Mouse (Mus musculus): Measurements from ENCODE around the gene Klk11.

Klk11 gene

DNA sequence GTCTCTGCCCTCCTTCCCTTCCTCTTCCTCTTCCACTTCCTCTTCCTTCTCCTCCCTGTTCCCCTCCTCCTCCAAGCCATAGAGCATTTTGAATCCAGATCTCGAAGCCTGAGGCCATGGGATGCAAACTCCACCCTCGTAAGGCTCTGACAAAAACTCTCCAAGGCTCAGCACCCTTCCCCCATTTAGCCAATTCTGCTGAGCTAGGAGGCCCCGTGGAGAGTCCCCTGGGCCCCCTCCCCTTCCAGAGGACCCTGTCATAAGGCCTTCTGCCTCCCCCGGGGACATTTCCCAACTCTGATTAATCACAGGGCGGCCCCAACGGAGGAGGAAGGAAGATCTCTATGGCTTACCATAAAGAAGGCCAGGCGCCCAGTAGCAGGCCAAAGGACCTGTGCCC lies 17.2 kb downstream of the Klk11 start, which contains the start of gene Klk9:
TSS of gene Klk9 (plus strand) at position 301 of the 400 bp plus-strand sequence.
- DNase-seq (ENCODE audit: extremely low read depth, low read depth): no peak

GRCm38 (mm10) chr7:43796355-43796754 lies 22.0 kb downstream of the Klk11 start:
- no peak for DNase-seq (ENCODE audit: extremely low read depth, low read depth)

DNA sequence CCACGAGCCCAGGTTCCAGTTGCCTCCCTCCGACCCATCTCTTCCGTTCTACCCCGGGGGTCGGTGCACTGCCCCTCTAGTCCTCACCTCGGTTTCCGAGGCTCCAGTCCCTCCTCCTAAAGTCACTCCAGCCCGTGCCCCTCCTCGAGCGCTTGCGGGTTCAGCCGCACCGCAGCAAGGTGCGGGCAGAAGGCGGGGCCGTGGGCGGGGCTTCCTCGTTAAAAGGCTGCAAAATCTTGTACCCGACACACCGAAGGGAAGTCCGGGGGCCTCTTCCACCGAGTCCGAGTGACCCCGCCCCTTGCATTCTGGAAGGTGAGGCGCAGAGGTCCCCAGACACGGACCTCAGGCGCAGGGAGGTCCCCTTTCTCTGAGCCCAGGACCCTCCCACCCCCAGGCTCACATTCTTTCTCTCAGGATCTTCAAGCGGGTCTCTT lies 22.9 kb downstream of the Klk11 start, which contains the start of gene Klk8:
TSS of gene Klk8 (plus strand) at position 245 of the 437 bp plus-strand sequence.
- DNase-seq (ENCODE audit: extremely low read depth, low read depth): no peak

- DNase-seq (ENCODE audit: extremely low read depth, low read depth): no peak
These were observed 23.5 kb downstream of the Klk11 start for GRCm38 (mm10) chr7:43797844-43798462.

- no peak for DNase-seq (ENCODE audit: extremely low read depth, low read depth)
These were observed 25.5 kb downstream of the Klk11 start for GRCm38 (mm10) chr7:43799876-43800275.

GRCm38 (mm10) chr7:43810994-43811393 lies 36.6 kb downstream of the Klk11 start, which contains the start of gene Klk7:
Klk7 (plus strand) TSS chr7:43811294.
- DNase-seq (ENCODE audit: extremely low read depth, low read depth): no peak

DNA sequence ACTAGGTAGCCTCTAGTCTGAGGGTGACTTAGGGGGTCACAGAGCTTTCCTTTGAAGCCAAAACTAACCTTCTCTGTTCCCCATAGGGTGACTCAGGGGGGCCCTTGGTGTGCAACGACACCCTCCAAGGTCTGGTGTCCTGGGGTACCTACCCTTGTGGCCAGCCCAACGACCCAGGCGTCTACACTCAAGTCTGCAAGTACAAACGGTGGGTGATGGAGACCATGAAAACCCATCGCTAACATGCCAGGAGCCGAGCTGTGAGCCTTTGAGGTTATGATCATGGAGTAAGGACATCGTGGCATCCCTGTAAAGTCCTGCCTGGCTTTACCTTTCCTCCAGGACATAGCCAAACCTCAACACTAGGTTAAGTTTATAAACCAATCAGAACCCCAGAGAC lies 40.8 kb downstream of the Klk11 start:
- no peak for DNase-seq (ENCODE audit: extremely low read depth, low read depth)

GRCm38 (mm10) chr7:43816746-43817145 lies 42.3 kb downstream of the Klk11 start:
- DNase-seq (ENCODE audit: extremely low read depth, low read depth): no peak

GRCm38 (mm10) chr7:43821581-43821980 lies 47.2 kb downstream of the Klk11 start:
- no peak for DNase-seq (ENCODE audit: extremely low read depth, low read depth)

- no peak for DNase-seq (ENCODE audit: extremely low read depth, low read depth)
These were observed 49.8 kb downstream of the Klk11 start, which contains the start of gene Klk6 for GRCm38 (mm10) chr7:43824199-43824598. Klk6 (plus strand) TSS chr7:43824499.

GRCm38 (mm10) chr7:43826056-43826455 lies 51.7 kb downstream of the Klk11 start:
- no peak for DNase-seq (ENCODE audit: extremely low read depth, low read depth)

DNA sequence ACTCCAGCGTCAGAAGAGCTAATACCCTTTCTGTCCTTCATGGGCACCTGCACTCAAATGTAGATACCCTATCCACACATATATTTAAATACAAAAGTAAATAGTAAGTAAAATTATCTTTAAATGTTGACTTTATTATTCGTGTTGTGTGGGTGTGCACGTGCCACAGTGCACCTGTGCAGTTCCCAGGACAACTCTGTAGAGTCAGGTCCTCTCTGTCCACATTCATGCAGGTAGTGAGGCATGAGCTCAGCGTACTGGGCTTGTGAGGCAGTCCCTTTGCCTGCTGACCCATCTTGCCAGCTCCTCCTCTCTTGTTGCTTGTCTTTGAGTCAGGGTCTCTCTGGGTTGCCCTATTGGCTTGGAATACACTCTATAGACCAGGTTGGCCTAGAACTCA lies 53.3 kb downstream of the Klk11 start:
- DNase-seq (ENCODE audit: extremely low read depth, low read depth): no peak

Data from MEL-GATA-1-ER (cell line).